Mouse (Mus musculus) C2C12 (cell line): Measurements from ENCODE around the gene Arid3c. TPM values are rescaled to one million over a fixed set of nuclear protein-coding genes. Genes with fewer than 3 reads are reported as not detected.
"Not testable (repeated sequence)": the region's sequence is repeated elsewhere in the genome, so short reads cannot be mapped to it uniquely, and the experiment has no call there.

ENCODE experiments used
- H3K27me3 ChIP-seq: one replicate; pipeline ENCODE4 v1.6.1; 2011; ENCODE audit not compliant: control insufficient read depth, insufficient read depth, insufficient read length
- H3K36me3 ChIP-seq: one replicate; pipeline ENCODE4 v1.6.1; 2011; ENCODE audit not compliant: control insufficient read depth, insufficient read depth
- H3K4me3 ChIP-seq: one replicate; pipeline ENCODE4 v1.5.1; 2011; ENCODE audit warnings: mild to moderate bottlenecking, control low read depth; ENCODE audit not compliant: poor library complexity, insufficient read depth, severe bottlenecking
- H3K79me2 ChIP-seq: one replicate; pipeline ENCODE4 v1.6.1; 2011; ENCODE audit not compliant: control insufficient read depth, insufficient read depth
- H3K79me3 ChIP-seq: one replicate; pipeline ENCODE4 v1.6.1; 2011; ENCODE audit warnings: low read depth, control low read depth
- H3ac ChIP-seq: one replicate; pipeline ENCODE3; 2011; ENCODE audit warnings: low read depth; ENCODE audit not compliant: control insufficient read depth, insufficient read length
- CEBPB ChIP-seq: IDR thresholded peaks from one replicate; pipeline ENCODE4 v1.6.1; 2011; ENCODE audit warnings: low read depth, mild to moderate bottlenecking, control low read depth, moderate library complexity
- CTCF ChIP-seq: IDR thresholded peaks from one replicate; pipeline ENCODE4 v1.5.1; 2011; ENCODE audit not compliant: control insufficient read depth, insufficient read depth, insufficient read length
- FOSL1 ChIP-seq: IDR thresholded peaks from one replicate; pipeline ENCODE4 v1.8.0; 2011; ENCODE audit warnings: mild to moderate bottlenecking, low read length; ENCODE audit not compliant: poor library complexity, insufficient read depth, severe bottlenecking
- MAX ChIP-seq: IDR thresholded peaks from one replicate; pipeline ENCODE4 v1.6.1; 2011; ENCODE audit warnings: mild to moderate bottlenecking, control low read depth
- MYOD1 ChIP-seq: IDR thresholded peaks from one replicate; pipeline ENCODE4 v1.6.1; 2011; ENCODE audit warnings: low read depth; ENCODE audit not compliant: control insufficient read depth, insufficient read length
- MYOG ChIP-seq: IDR thresholded peaks from one replicate; pipeline ENCODE4 v1.6.1; 2011; ENCODE audit not compliant: control insufficient read depth, insufficient read length; ENCODE audit errors: extremely low read depth
- USF1 ChIP-seq: IDR thresholded peaks from one replicate; pipeline ENCODE4 v1.6.1; 2011; ENCODE audit warnings: low read depth, mild to moderate bottlenecking, control low read depth, moderate library complexity
- polyA plus RNA-seq: library from polyadenylated mRNA; unstranded; fragments of >200 nt; fragmentation: generic; extraction: Trizol; gene quantifications from one replicate; pipeline ENCODE4 v1.2.1, GENCODE M21; 2012; ENCODE audit warnings: missing spikeins

Arid3c gene
- polyA plus RNA-seq, 1 experiment, result not detected

GRCm38 (mm10) chr4:41707011-41707535, 23.9 kb downstream of the Arid3c start:
- H3K79me3 ChIP-seq, result peaks cover 3% of the 10 kb centered on the region
- H3K36me3 ChIP-seq, result no peaks in the 10 kb centered on the region
- H3K27me3 ChIP-seq, result peaks cover 14% of the 10 kb centered on the region
- no peak overlapping the region for H3ac ChIP-seq
- H3K4me3 ChIP-seq, result no peak overlapping the region
- H3K79me2 ChIP-seq, result peaks cover 3% of the 10 kb centered on the region
- TF ChIP-seq CTCF (peak; percentile 64), MYOG (no peak), MYOD1 (peak; percentile 75)

GRCm38 (mm10) chr4:41705922-41706754, 24.8 kb downstream of the Arid3c start:
- H3ac ChIP-seq, result no peak overlapping the region
- peaks cover 14% of the 10 kb centered on the region for H3K27me3 ChIP-seq
- H3K4me3 ChIP-seq, result no peak overlapping the region
- no peak for TF ChIP-seq MYOG
- TF ChIP-seq FOSL1, result no peak
- TF ChIP-seq USF1, result no peak
- TF ChIP-seq CEBPB, result no peak
- TF ChIP-seq MYOD1, result no peak
- no peak for TF ChIP-seq MAX
- TF ChIP-seq CTCF, result no peak
- H3K36me3 ChIP-seq, result no peaks in the 10 kb centered on the region
- no peaks in the 10 kb centered on the region for H3K79me2 ChIP-seq
- H3K79me3 ChIP-seq, result no peaks in the 10 kb centered on the region

GRCm38 (mm10) chr4:41704651-41705050, 26.3 kb downstream of the Arid3c start:
- Histone ChIP-seq H3K36me3 (no peaks in the 10 kb centered on the region), H3K79me3 (no peaks in the 10 kb centered on the region), H3ac (no peak overlapping the region), H3K4me3 (no peak overlapping the region), H3K79me2 (no peaks in the 10 kb centered on the region), H3K27me3 (peaks cover 14% of the 10 kb centered on the region)
- TF ChIP-seq CTCF (no peak), MYOG (no peak), USF1 (no peak), MYOD1 (no peak), CEBPB (no peak), MAX (no peak), FOSL1 (no peak)

- H3K36me3 ChIP-seq, H3K79me2 ChIP-seq, H3K4me3 ChIP-seq, H3K79me3 ChIP-seq, H3ac ChIP-seq: not testable (repeated sequence)
- H3K27me3 ChIP-seq, result peaks cover 14% of the 10 kb centered on the region
Measured at GRCm38 (mm10) chr4:41702226-41702625, 28.7 kb downstream of the Arid3c start.

GRCm38 (mm10) chr4:41700224-41700623, 30.7 kb downstream of the Arid3c start:
- not testable (repeated sequence) for H3K4me3 ChIP-seq, H3K79me2 ChIP-seq, H3ac ChIP-seq, H3K79me3 ChIP-seq, H3K36me3 ChIP-seq
- H3K27me3 ChIP-seq, result peaks cover 18% of the 10 kb centered on the region

- not testable (repeated sequence) for H3K79me2 ChIP-seq, H3K4me3 ChIP-seq, H3ac ChIP-seq, H3K36me3 ChIP-seq, H3K79me3 ChIP-seq
- peaks cover 17% of the 10 kb centered on the region for H3K27me3 ChIP-seq
Measured at GRCm38 (mm10) chr4:41699783-41700182, 31.2 kb downstream of the Arid3c start, which contains the start of gene Il11ra1. TSS of gene Il11ra1 (plus strand) at chr4:41699989.

- not testable (repeated sequence) for H3K79me3 ChIP-seq, H3ac ChIP-seq, H3K36me3 ChIP-seq, H3K79me2 ChIP-seq, H3K4me3 ChIP-seq, H3K27me3 ChIP-seq
Measured at GRCm38 (mm10) chr4:41698421-41699016, 32.4 kb downstream of the Arid3c start.
